Mouse (Mus musculus) adrenal gland, postnatal 4 days (tissue): ENCODE measurements around the gene Gm20388. TPM values are rescaled to one million over a fixed set of nuclear protein-coding genes. Genes with fewer than 3 reads are reported as not detected.

ENCODE experiments used
- DNase-seq, 2 experiments: peaks; one replicate each; pipeline ENCODE4 v3.0.0; 2021 to 2022; ENCODE audit warnings: low spot score in 2 of 2, mixed read lengths in 2 of 2
- total RNA-seq, 2 experiments: library from RNA; stranded (reverse); gene quantifications; 2 replicates each; pipeline ENCODE4 v1.2.3; 2021

Gene Gm20388
- total RNA-seq, 2 experiments from 2014 or later = 8.8 TPM; not detected in 1

GRCm38 (mm10) chr8:119955333-119955732 lies 44.7 kb downstream of the Gm20388 start:
- no peak for DNase-seq

- no peak for DNase-seq
These were observed 47.4 kb downstream of the Gm20388 start for GRCm38 (mm10) chr8:119958076-119958475.

DNA sequence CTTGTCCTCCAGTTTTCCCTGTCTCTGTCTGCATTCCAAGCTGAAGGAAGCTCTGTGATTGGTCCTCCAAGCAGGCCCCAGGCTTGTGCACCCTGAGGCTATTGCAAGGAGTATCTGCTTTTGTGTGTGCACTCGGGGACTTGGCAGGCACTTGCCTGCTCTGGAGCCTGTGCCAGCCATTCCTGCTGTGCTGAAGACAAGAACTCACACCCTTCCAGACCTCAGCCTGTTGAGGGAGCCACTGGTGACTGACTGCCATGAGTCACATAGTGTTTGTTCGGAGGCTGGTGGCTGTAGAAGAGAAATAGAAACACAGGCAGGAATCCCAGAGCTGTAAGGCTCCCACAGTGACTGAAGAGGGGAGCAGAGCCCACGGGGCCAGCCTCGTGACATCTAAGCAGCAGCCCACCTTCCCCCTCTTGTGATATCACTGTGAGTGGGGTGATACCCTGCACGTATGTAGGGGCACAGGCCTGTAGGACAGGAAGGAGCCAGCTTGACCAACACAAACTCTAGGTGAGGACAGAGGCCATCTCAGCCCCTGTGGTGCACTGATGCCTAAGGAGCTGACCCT lies 50.0 kb downstream of the Gm20388 start:
- no peak for DNase-seq

- DNase-seq = no peak
These were observed 54.2 kb downstream of the Gm20388 start for GRCm38 (mm10) chr8:119964859-119965258.

GRCm38 (mm10) chr8:119967435-119967834 lies 56.8 kb downstream of the Gm20388 start:
- DNase-seq = no peak

DNA sequence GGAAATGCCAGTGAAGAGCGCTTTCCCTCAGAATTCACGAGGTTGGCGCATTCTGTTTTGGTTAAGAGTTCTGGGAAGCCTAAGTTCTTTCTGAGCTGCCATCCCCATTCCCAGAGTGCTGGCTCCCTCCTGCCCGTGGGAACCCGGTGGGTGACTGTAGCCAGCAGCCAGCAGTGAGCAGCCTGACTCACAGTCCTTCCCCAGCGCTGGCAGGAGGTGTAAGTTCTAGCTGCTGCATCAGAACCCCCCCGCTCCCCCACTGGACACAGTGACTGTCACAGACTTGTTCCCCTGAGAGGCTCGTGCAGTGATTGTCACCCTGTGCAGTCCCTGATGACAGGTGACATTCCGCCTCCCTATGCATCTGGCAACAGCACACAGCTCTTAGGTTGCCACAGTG lies 59.5 kb downstream of the Gm20388 start:
- DNase-seq = no peak

- no peak for DNase-seq
These were observed 61.9 kb downstream of the Gm20388 start for GRCm38 (mm10) chr8:119972558-119972957.

DNA sequence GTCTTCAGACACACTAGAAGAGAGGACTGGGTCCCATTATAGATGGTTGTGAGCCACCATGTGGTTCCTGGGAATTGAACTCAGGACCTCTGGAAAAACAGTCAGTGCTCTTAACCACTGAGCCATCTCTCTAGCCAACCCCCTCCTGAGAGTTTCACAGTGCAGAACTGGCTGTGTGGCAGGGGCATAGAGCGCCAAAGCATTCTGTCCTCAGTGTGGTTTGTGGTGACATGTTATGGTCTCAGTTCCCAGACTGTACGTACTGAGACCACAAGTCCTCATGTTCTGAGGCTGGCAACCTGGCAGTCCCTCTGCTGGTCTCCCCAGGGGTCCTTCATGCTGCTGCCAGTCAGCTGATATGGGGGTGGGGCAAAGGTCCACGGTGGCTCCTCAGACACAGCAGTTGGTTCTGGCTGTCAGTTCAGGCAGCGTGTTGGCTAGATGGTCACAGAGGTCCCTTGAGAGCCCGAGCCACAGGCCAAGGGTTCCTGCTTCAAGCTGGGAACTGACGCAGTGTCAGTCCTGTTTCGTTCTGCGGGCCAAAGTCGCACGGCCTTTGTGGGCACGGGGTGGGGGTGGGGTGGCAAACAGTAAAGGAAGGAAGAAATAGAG lies 68.2 kb downstream of the Gm20388 start:
- DNase-seq = no peak

DNA sequence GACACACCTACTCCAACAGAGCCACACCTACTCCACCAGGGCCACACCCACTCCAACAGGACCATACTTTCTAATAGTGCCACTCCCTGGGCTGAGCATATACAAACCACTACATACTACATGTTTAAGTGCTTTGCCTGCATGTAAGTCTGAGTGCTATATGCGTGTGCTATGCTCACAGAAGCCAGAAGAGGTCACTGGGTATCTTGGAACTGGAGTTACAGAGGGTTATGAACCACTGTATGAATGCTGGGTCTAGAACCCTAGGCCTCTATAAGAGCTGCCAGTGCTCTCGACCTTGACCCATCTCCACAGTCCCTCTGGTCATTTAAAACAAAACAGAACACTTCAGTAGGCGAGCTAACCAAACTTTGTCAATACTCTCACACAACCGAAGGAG lies 70.6 kb downstream of the Gm20388 start:
- no peak for DNase-seq

DNA sequence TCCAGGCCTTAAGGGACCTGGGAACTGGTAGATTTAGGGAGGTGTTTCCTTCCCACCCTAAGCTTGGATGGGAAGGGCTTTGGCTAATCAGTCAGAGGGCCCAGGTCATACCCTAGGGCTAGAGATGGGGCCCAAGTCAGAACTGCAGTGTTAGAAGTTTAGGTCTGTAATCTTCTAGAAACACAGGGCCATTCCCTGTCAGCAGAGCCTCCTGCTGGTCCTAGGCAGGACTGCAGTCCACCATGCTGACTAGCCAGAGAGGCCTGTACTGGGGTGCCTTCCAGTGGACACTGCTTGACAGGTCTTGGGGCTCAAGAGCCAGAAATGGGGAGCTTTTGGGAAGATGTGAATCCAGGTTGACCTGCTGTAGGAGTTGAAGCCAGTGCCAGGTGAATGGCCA lies 73.4 kb downstream of the Gm20388 start:
- DNase-seq = no peak

DNA sequence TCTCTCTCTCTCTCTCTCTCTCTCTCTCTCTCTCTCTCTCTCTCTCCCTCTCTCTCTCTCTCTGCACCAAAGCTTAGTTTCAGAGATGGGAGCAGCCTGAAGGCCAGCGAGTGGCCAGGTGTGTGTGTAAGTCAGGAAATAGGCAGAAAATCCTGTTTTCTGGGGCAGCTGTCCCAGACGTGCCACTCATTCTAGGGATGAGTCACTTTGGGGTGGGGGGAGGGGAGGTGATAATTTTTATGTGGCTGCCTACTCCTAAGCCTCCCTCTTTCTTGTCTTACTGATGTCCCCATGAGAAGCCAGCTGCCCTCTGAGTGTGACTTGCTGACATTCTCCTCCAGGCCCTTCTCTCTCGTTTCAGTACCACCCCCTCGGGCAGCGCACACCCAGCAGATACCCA lies 75.5 kb downstream of the Gm20388 start:
- no peak for DNase-seq

DNA sequence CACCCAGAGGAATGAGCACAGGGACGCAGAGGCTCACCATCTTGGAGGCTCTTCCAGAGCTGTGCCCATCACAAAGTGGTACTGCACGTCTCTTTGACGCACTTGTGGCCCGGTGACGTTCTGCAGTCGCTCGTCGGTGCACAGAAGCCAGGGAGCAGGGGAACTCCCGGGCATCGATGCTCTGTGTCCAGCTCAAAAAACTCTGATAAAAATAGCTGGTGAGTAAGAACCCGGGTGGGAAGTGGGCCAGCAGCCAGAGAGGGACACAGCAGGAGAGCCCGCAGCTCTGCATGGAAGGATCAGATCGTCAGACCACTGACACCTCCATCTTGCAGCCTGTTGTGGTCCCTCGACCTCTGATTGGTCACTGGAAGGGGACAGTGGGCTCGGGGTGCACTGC lies 77.4 kb downstream of the Gm20388 start:
- no peak for DNase-seq

DNA sequence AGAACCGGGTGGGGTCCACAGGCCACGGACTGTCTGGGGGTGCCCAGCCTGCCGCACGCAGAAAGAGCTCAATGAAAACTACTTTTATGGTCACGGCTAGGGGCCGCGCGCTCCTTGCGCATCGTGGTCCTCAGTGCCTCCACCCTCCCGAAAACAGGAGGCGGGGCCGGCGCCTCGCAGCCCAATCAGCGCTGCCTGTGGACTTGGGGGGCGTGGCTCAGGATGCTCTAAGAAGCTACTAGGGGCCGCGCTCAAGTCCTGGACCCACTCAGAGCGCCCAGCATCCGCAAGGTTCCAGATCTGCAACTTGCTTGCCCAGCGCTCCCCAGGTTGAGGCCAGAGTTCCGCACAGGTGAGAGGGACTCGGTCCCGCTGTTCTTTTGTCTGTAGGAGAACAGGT lies 81.6 kb downstream of the Gm20388 start, which contains the start of gene Crispld2:
Gene Crispld2, plus strand, starts transcription at position 190 of the 400 bp plus-strand sequence.
- peak in 1 of 2 experiments; percentile 43 for DNase-seq

GRCm38 (mm10) chr8:119994114-119994513 lies 83.5 kb downstream of the Gm20388 start:
- DNase-seq = no peak

- DNase-seq = no peak
These were observed 83.9 kb downstream of the Gm20388 start for GRCm38 (mm10) chr8:119994556-119994955.

GRCm38 (mm10) chr8:119997266-119997665 lies 86.6 kb downstream of the Gm20388 start:
- no peak for DNase-seq

- DNase-seq = no peak
These were observed 89.8 kb downstream of the Gm20388 start for GRCm38 (mm10) chr8:120000461-120000860.

GRCm38 (mm10) chr8:120001712-120002111 lies 91.1 kb downstream of the Gm20388 start:
- no peak for DNase-seq

GRCm38 (mm10) chr8:120002348-120002747 lies 91.7 kb downstream of the Gm20388 start:
- DNase-seq = no peak

GRCm38 (mm10) chr8:120004154-120004702 lies 93.6 kb downstream of the Gm20388 start:
- peak in 1 of 2 experiments; percentile 38 for DNase-seq

- no peak for DNase-seq
These were observed 94.2 kb downstream of the Gm20388 start for GRCm38 (mm10) chr8:120004705-120005381.

DNA sequence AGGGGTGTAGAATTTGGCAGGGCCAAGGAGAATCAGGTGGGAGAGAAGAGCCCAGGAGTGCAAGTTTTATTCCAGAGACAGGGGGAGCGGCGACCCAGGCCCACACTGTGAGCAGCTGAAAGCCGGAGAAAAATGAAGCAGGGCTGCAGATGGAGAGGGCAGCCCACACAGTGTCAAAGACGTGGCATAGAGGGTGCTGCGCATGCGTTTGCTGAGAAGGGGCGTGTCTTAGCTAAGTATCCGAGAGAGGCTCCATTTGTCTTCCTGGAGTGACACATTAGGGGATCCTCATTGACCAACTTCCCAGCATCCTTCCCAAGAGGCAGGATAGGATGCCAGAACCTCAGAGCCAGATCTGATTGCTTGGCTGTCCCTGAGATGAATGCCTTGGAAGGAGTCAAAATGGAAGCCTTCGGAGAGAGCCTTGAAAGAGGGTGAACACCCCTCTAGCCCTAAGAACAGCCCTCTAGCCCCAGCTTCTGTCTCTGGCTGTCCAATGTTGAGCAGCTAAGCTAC lies 96.1 kb downstream of the Gm20388 start:
- no peak for DNase-seq
